Mouse (Mus musculus) CH12.LX (cell line): ENCODE measurements at regions not wholly inside any gene's neighbourhood (a gene's known extent, or its start where the extent isn't known, plus 50 kb on each side); places are given as distances from the start of the nearest gene placed in this dataset.

Source experiments
- DNase-seq: peaks from one replicate; pipeline ENCODE4 v3.0.0-alpha.2; 2013; ENCODE audit errors: extremely low read depth
- H3K27ac ChIP-seq: 2 replicates; pipeline ENCODE4 v1.5.1; 2012; ENCODE audit warnings: low read depth, mild to moderate bottlenecking, control low read depth, moderate library complexity; ENCODE audit not compliant: insufficient read depth
- H3K27me3 ChIP-seq: replicated peaks from 2 replicates; pipeline ENCODE3; 2012; ENCODE audit warnings: inconsistent platforms
- H3K36me3 ChIP-seq, 2 experiments: replicated peaks in 1 of 2; 2 replicates each; pipeline versions ENCODE3 to v1.6.1; 2012; ENCODE audit warnings: inconsistent platforms in 1 of 2, low read length in 1 of 2, mild to moderate bottlenecking in 1 of 2, mixed read lengths in 1 of 2, moderate library complexity in 1 of 2; ENCODE audit not compliant: control insufficient read depth in 1 of 2, insufficient read depth in 1 of 2
- H3K4me1 ChIP-seq, 2 experiments: 2 replicates each; pipeline ENCODE4 v1.6.1; 2012; ENCODE audit warnings: inconsistent platforms in 1 of 2, moderate library complexity in 1 of 2; ENCODE audit not compliant: insufficient read depth in 2 of 2, control insufficient read depth in 1 of 2
- H3K4me2 ChIP-seq: 2 replicates; pipeline ENCODE4 v1.6.1; 2012; ENCODE audit warnings: low read depth, mild to moderate bottlenecking, control low read depth; ENCODE audit not compliant: poor library complexity, insufficient read depth, severe bottlenecking
- H3K4me3 ChIP-seq, 3 experiments: fragments of 150-350 bp in 1 of 3; sonication (generic) in 1 of 3; replicated peaks in 1 of 3; 2 replicates each; pipeline versions ENCODE3 to v1.5.1; 2011 to 2012; ENCODE audit warnings: low read depth in 2 of 3, low read length in 2 of 3, mild to moderate bottlenecking in 2 of 3, moderate library complexity in 2 of 3, control low read depth in 1 of 3, improper control_type of control experiment in 1 of 3, inconsistent platforms in 1 of 3, mixed read lengths in 1 of 3; ENCODE audit not compliant: poor library complexity in 1 of 3
- H3K79me2 ChIP-seq: replicated peaks from 2 replicates; pipeline ENCODE4 v1.6.1; 2012; ENCODE audit warnings: mild to moderate bottlenecking, moderate library complexity; ENCODE audit not compliant: control insufficient read depth, poor library complexity, insufficient read depth, severe bottlenecking; ENCODE audit errors: extremely low read depth
- H3K9ac ChIP-seq: 2 replicates; pipeline ENCODE4 v1.6.1; 2012; ENCODE audit warnings: low read depth, mild to moderate bottlenecking, control low read depth, moderate library complexity; ENCODE audit not compliant: insufficient read depth
- H3K9me3 ChIP-seq: replicated peaks from 2 replicates; pipeline ENCODE3; 2012; ENCODE audit warnings: low read length, inconsistent platforms, mixed read lengths
- BHLHE40 ChIP-seq: IDR thresholded peaks from 2 replicates; pipeline ENCODE4 v1.6.1; 2011; ENCODE audit warnings: mild to moderate bottlenecking, low read depth, low read length, improper control_type of control experiment
- CHD1 ChIP-seq: IDR thresholded peaks from 2 replicates; pipeline ENCODE4 v1.6.1; 2012; ENCODE audit warnings: low read depth, low read length, improper control_type of control experiment, inconsistent platforms
- CHD2 ChIP-seq: IDR thresholded peaks from 2 replicates; pipeline ENCODE4 v1.6.1; 2011; ENCODE audit warnings: low read length, improper control_type of control experiment
- E2F4 ChIP-seq: IDR thresholded peaks from 2 replicates; pipeline ENCODE4 v1.6.1; 2011; ENCODE audit warnings: low read depth, low read length, improper control_type of control experiment; ENCODE audit not compliant: insufficient replicate concordance
- ELF1 ChIP-seq: IDR thresholded peaks from 2 replicates; pipeline ENCODE4 v1.6.1; 2014; ENCODE audit warnings: low read depth, mild to moderate bottlenecking, inconsistent platforms, low read length, improper control_type of control experiment
- EP300 ChIP-seq: IDR thresholded peaks from 2 replicates; pipeline ENCODE4 v1.6.1; 2011; ENCODE audit warnings: low read length, improper control_type of control experiment
- JUN ChIP-seq: IDR thresholded peaks from 2 replicates; pipeline ENCODE4 v1.6.1; 2011; ENCODE audit warnings: low read depth, mild to moderate bottlenecking, low read length, improper control_type of control experiment, moderate library complexity; ENCODE audit not compliant: insufficient read depth
- KAT2A ChIP-seq: IDR thresholded peaks from 2 replicates; pipeline ENCODE4 v1.6.1; 2012; ENCODE audit warnings: low read length, improper control_type of control experiment, inconsistent platforms; ENCODE audit not compliant: insufficient replicate concordance
- MAX ChIP-seq: IDR thresholded peaks from 2 replicates; pipeline ENCODE4 v1.6.1; 2011; ENCODE audit warnings: low read length, improper control_type of control experiment
- MXI1 ChIP-seq: IDR thresholded peaks from 2 replicates; pipeline ENCODE4 v1.6.1; 2011; ENCODE audit warnings: mild to moderate bottlenecking, low read depth, low read length, improper control_type of control experiment
- NRF1 ChIP-seq: IDR thresholded peaks from 2 replicates; pipeline ENCODE4 v1.6.1; 2014; ENCODE audit warnings: low read depth, mild to moderate bottlenecking, inconsistent platforms, low read length, improper control_type of control experiment, moderate library complexity
- PAX5 ChIP-seq: IDR thresholded peaks from 2 replicates; pipeline ENCODE4 v1.6.1; 2012; ENCODE audit warnings: low read length, inconsistent platforms, mixed read lengths
- POLR2A ChIP-seq: IDR thresholded peaks from 2 replicates; pipeline ENCODE4 v1.6.1; 2011; ENCODE audit warnings: low read depth, mild to moderate bottlenecking, improper control_type of control experiment, low read length
- POLR2AphosphoS2 ChIP-seq: IDR thresholded peaks from 2 replicates; pipeline ENCODE4 v1.6.1; 2011; ENCODE audit warnings: low read depth, low read length, improper control_type of control experiment
- RCOR1 ChIP-seq: conservative IDR thresholded peaks from 2 replicates; pipeline ENCODE4 v1.6.1; 2012; ENCODE audit warnings: low read depth, mild to moderate bottlenecking, inconsistent platforms, low read length, improper control_type of control experiment
- SIN3A ChIP-seq: IDR thresholded peaks from 2 replicates; pipeline ENCODE4 v1.6.1; 2012; ENCODE audit warnings: low read length, improper control_type of control experiment, inconsistent platforms
- SMC3 ChIP-seq: IDR thresholded peaks from 2 replicates; pipeline ENCODE4 v1.6.1; 2011; ENCODE audit warnings: low read depth, low read length, improper control_type of control experiment
- TBP ChIP-seq: conservative IDR thresholded peaks from 2 replicates; pipeline ENCODE4 v1.6.1; 2011; ENCODE audit warnings: low read depth, low read length, improper control_type of control experiment
- TCF12 ChIP-seq: IDR thresholded peaks from 2 replicates; pipeline ENCODE4 v1.6.1; 2014; ENCODE audit warnings: low read depth, mild to moderate bottlenecking, inconsistent platforms, low read length, improper control_type of control experiment
- UBTF ChIP-seq: IDR thresholded peaks from 2 replicates; pipeline ENCODE4 v1.6.1; 2012; ENCODE audit warnings: low read depth, mild to moderate bottlenecking, inconsistent platforms, low read length, improper control_type of control experiment, moderate library complexity
- USF1 ChIP-seq: IDR thresholded peaks from 2 replicates; pipeline ENCODE4 v1.6.1; 2014; ENCODE audit warnings: low read depth, mild to moderate bottlenecking, inconsistent platforms, low read length, improper control_type of control experiment
- ZC3H11A ChIP-seq: IDR thresholded peaks from 2 replicates; pipeline ENCODE4 v1.6.1; 2012; ENCODE audit warnings: low read depth, mild to moderate bottlenecking, inconsistent platforms, low read length, improper control_type of control experiment
- ZKSCAN1 ChIP-seq: IDR thresholded peaks from 2 replicates; pipeline ENCODE4 v1.6.1; 2012; ENCODE audit warnings: low read depth, inconsistent platforms, low read length, improper control_type of control experiment, borderline replicate concordance
- dilution Hi-C: fragments of 300-500 bp; cut with MboI; formaldehyde crosslinking; loops from 2 replicates; pipeline ENCODE4 v1.14.3; 2020; ENCODE audit warnings: low sequenced_read_pairs; ENCODE audit not compliant: extremely low pct_unique_long_range_greater_than_20kb, extremely low pct_ligation_motif_present
- in situ Hi-C: fragments of 300-500 bp; cut with MboI; formaldehyde crosslinking; loops from 3 replicates; pipeline ENCODE4 v1.14.3; 2019; ENCODE audit warnings: low sequenced_read_pairs, low pct_ligation_motif_present, low pct_unique_long_range_greater_than_20kb, mixed read lengths

DNA sequence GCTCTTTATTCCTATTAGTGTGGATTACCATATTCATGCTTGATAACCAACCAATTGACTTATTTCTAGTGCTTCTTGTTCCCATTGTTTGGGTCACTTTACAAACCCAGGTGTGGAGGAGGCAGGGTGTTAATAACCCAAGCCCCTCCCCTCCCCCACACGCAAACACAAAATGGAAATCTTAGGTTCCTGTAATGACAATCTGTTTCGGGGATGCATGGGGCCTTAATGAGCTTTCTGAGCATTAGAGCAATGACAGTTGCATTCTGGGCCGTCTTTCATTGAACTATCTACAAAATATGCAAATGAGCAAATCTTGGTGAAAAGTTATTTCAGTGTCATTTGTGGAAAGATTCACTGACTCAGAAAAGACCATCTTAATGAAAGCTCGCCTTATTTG, 225.9 kb downstream of the Zfp326 start:
- TF ChIP-seq POLR2AphosphoS2, result no peak
- TF ChIP-seq USF1, result no peak
- TF ChIP-seq SIN3A, result no peak
- no peak for TF ChIP-seq CHD2
- TF ChIP-seq TBP, result no peak
- TF ChIP-seq JUN, result no peak
- TF ChIP-seq ELF1, result no peak
- no peak for TF ChIP-seq MXI1
- no peak for TF ChIP-seq BHLHE40
- TF ChIP-seq PAX5, result no peak
- TF ChIP-seq SMC3, result no peak
- TF ChIP-seq E2F4, result no peak
- TF ChIP-seq MAX, result no peak
- no peak for TF ChIP-seq ZKSCAN1
- no peaks in the 10 kb centered on the region for H3K9me3 ChIP-seq
- DNase-seq, result no peak
- in situ Hi-C loops, result no loop called here
- no peaks in the 10 kb centered on the region for H3K36me3 ChIP-seq
- H3K9ac ChIP-seq, result no peak overlapping the region
- H3K27me3 ChIP-seq, result peaks cover 11% of the 10 kb centered on the region
- no peak overlapping the region for H3K4me2 ChIP-seq
- H3K79me2 ChIP-seq, result no peaks in the 10 kb centered on the region
- no peak overlapping the region for H3K4me3 ChIP-seq
- dilution Hi-C loops, result no loop called here
- H3K27ac ChIP-seq, result no peak overlapping the region
- no peaks in the 10 kb centered on the region; a peak in 1 of 4 replicates for H3K4me1 ChIP-seq

DNA sequence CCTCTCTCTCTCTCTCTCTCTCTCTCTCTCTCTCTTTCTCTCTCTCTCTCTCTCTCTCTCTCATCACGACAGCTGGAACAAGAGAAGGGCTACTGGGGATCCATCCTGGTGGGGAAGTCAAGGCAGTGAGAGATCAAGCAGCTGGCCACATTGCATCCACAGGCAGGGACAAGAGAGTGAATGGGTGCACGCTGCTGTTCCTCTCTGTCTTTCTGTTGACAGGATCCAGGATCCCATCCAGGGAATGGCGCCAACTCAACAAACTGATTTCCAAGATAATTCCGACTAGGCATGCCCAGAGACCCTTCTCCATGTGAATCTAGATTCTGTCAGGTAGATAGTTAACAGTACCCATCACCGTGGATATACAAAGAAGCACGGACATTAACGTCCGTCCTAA, 222.5 kb downstream of the Zfp326 start:
- H3K4me3 ChIP-seq, result no peak overlapping the region
- dilution Hi-C loops, result no loop called here
- no peaks in the 10 kb centered on the region for H3K9me3 ChIP-seq
- H3K9ac ChIP-seq, result no peak overlapping the region
- H3K27me3 ChIP-seq, result peaks cover 10% of the 10 kb centered on the region
- H3K36me3 ChIP-seq, result no peaks in the 10 kb centered on the region
- H3K27ac ChIP-seq, result no peak overlapping the region
- no peak overlapping the region for H3K4me2 ChIP-seq
- TF ChIP-seq NRF1 (no peak), RCOR1 (no peak), MXI1 (no peak), E2F4 (no peak), POLR2A (no peak), USF1 (no peak), ELF1 (no peak), ZC3H11A (no peak), PAX5 (no peak), EP300 (no peak), UBTF (no peak), CHD2 (no peak), MAX (no peak), KAT2A (no peak), SIN3A (no peak), TCF12 (no peak), SMC3 (no peak), CHD1 (no peak), BHLHE40 (no peak)
- TF ChIP-seq, all 38 proteins: peak for 0
- no peaks in the 10 kb centered on the region; a peak in 1 of 4 replicates for H3K4me1 ChIP-seq
- H3K79me2 ChIP-seq, result no peaks in the 10 kb centered on the region
- in situ Hi-C loops, result no loop called here
- no peak for DNase-seq
